Mouse (Mus musculus): Measurements from ENCODE around the gene H2al2a.
"Not testable (repeated sequence)": the region's sequence is repeated elsewhere in the genome, so short reads cannot be mapped to it uniquely, and the experiment has no call there.

H2al2a gene

GRCm38 (mm10) chr2:18027448-18028139, 30.8 kb upstream of the H2al2a start:
- peak; percentile 95 for DNase-seq

- peak; percentile 48 for DNase-seq
These were observed 29.6 kb upstream of the H2al2a start for GRCm38 (mm10) chr2:18026116-18026947.

GRCm38 (mm10) chr2:18025781-18026115, 29.0 kb upstream of the H2al2a start:
- DNase-seq, result no peak

GRCm38 (mm10) chr2:18025116-18025515, 28.4 kb upstream of the H2al2a start:
- no peak for DNase-seq

- DNase-seq, result no peak
These were observed 26.1 kb upstream of the H2al2a start for GRCm38 (mm10) chr2:18022886-18023285.

GRCm38 (mm10) chr2:18019122-18019521, 22.4 kb upstream of the H2al2a start:
- no peak for DNase-seq

GRCm38 (mm10) chr2:18017321-18017720, 20.6 kb upstream of the H2al2a start:
- no peak for DNase-seq

- DNase-seq, result no peak
These were observed 19.9 kb upstream of the H2al2a start for GRCm38 (mm10) chr2:18016639-18017038.

- DNase-seq, result no peak
These were observed 18.8 kb upstream of the H2al2a start for GRCm38 (mm10) chr2:18015581-18015980.

- no peak for DNase-seq
These were observed 16.1 kb upstream of the H2al2a start for GRCm38 (mm10) chr2:18012866-18013265.

- DNase-seq, result no peak
These were observed 14.5 kb upstream of the H2al2a start for GRCm38 (mm10) chr2:18011226-18011625.

- no peak for DNase-seq
These were observed 8.4 kb upstream of the H2al2a start for GRCm38 (mm10) chr2:18005137-18005536.

GRCm38 (mm10) chr2:18004286-18004685, 7.5 kb upstream of the H2al2a start:
- no peak for DNase-seq

GRCm38 (mm10) chr2:18002306-18002705, 5.5 kb upstream of the H2al2a start:
- no peak for DNase-seq

- DNase-seq, result no peak
These were observed 7.2 kb downstream of the H2al2a start for GRCm38 (mm10) chr2:17989562-17989961.

GRCm38 (mm10) chr2:17989115-17989514, 7.6 kb downstream of the H2al2a start:
- DNase-seq, result no peak

- DNase-seq, result no peak
These were observed 10.1 kb downstream of the H2al2a start for GRCm38 (mm10) chr2:17986694-17987093.

GRCm38 (mm10) chr2:17984774-17985173, 12.0 kb downstream of the H2al2a start:
- no peak for DNase-seq

- no peak for DNase-seq
These were observed 14.0 kb downstream of the H2al2a start for GRCm38 (mm10) chr2:17982747-17983146.

GRCm38 (mm10) chr2:17978706-17979105, 18.1 kb downstream of the H2al2a start:
- DNase-seq, result no peak

- not testable (repeated sequence) for DNase-seq
These were observed 18.5 kb downstream of the H2al2a start for GRCm38 (mm10) chr2:17978251-17978650.

GRCm38 (mm10) chr2:17977645-17978044, 19.1 kb downstream of the H2al2a start:
- not testable (repeated sequence) for DNase-seq

- no peak for DNase-seq
These were observed 21.0 kb downstream of the H2al2a start for GRCm38 (mm10) chr2:17975601-17976327.

Measured in thymus, postnatal 4 days (tissue).